In genomic region chr8:109885294-109885693, GRCm38 (mm10) we compare ENCODE assay signal across 26 mouse cellular contexts.
"Had no signal": no experiment of that assay in that cellular context is flagged by ENCODE, and none has a peak within 500 bp of the region (broad histone marks: within the 10 kb centered on the region; RNA-seq: fewer than 3 reads in every experiment).

No protein-coding gene starts in this region.

- H3K27me3 ChIP-seq: embryonic facial prominence, embryonic 12.5 days; embryonic facial prominence, embryonic 13.5 days; embryonic facial prominence, embryonic 15.5 days; forebrain, embryonic 12.5 days; forebrain, embryonic 13.5 days; forebrain, embryonic 15.5 days had no signal

- H3K4me2 ChIP-seq: embryonic facial prominence, embryonic 12.5 days; embryonic facial prominence, embryonic 13.5 days; embryonic facial prominence, embryonic 15.5 days; forebrain, embryonic 12.5 days; forebrain, embryonic 13.5 days; forebrain, embryonic 15.5 days had no signal

- H3K4me1 ChIP-seq: embryonic facial prominence, embryonic 10.5 days; embryonic facial prominence, embryonic 12.5 days; embryonic facial prominence, embryonic 13.5 days; embryonic facial prominence, embryonic 15.5 days; forebrain, embryonic 10.5 days; forebrain, embryonic 12.5 days; forebrain, embryonic 13.5 days; forebrain, embryonic 15.5 days; heart, embryonic 10.5 days had no signal

- H3K27ac ChIP-seq: embryonic facial prominence, embryonic 10.5 days; embryonic facial prominence, embryonic 12.5 days; embryonic facial prominence, embryonic 13.5 days; embryonic facial prominence, embryonic 15.5 days; forebrain, embryonic 10.5 days; forebrain, embryonic 12.5 days; forebrain, embryonic 13.5 days; forebrain, embryonic 15.5 days; gastrocnemius, adult 2 months; heart, adult 2 months; heart, embryonic 10.5 days had no signal

- H3K4me3 ChIP-seq: embryonic facial prominence, embryonic 10.5 days; embryonic facial prominence, embryonic 12.5 days; embryonic facial prominence, embryonic 13.5 days; embryonic facial prominence, embryonic 15.5 days; erythroblast, embryonic 14.5 days; forebrain, embryonic 10.5 days; forebrain, embryonic 12.5 days; forebrain, embryonic 13.5 days; forebrain, embryonic 15.5 days; gastrocnemius, adult 2 months; heart, adult 2 months; heart, embryonic 10.5 days had no signal

- DNase-seq: cerebellum, adult 9-11 months; cerebellum, postnatal 10 days; cerebellum, postnatal 14 days; cerebellum, postnatal 25 days; cerebellum, postnatal 36 days; embryo, embryonic 11 days; forebrain, postnatal 0 days; gastrocnemius, adult 2 months; gastrocnemius, postnatal 10 days; gastrocnemius, postnatal 14 days; gastrocnemius, postnatal 25 days; gastrocnemius, postnatal 36 days; heart, adult 11 months; heart, adult 18-20 months; heart, adult 2 months had no signal

- H3K9ac ChIP-seq: embryonic facial prominence, embryonic 13.5 days; embryonic facial prominence, embryonic 15.5 days; forebrain, embryonic 12.5 days; forebrain, embryonic 13.5 days; forebrain, embryonic 15.5 days; forebrain, postnatal 0 days had no signal

- H3K9me3 ChIP-seq: embryonic facial prominence, embryonic 10.5 days; embryonic facial prominence, embryonic 12.5 days; embryonic facial prominence, embryonic 13.5 days; embryonic facial prominence, embryonic 15.5 days; forebrain, embryonic 10.5 days; forebrain, embryonic 12.5 days; forebrain, embryonic 13.5 days; forebrain, embryonic 15.5 days; heart, embryonic 10.5 days had no signal

- ATAC-seq: forebrain, embryonic 13.5 days; forebrain, embryonic 15.5 days; forebrain, embryonic 16.5 days; forebrain, postnatal 0 days had no signal
